Mouse (Mus musculus) fibroblast of lung, adult 2 months (primary cell): ENCODE data around the gene Ott.
"Not testable (repeated sequence)": the region's sequence is repeated elsewhere in the genome, so short reads cannot be mapped to it uniquely, and the experiment has no call there.

Experiments
- DNase-seq: peaks from one replicate; pipeline ENCODE4 v3.0.0-alpha.2; 2011; ENCODE audit warnings: low read depth

Ott gene

GRCm38 (mm10) chrX:149073982-149074381, at the start of gene Ott:
Ott (plus strand) TSS chrX:149074282.
- not testable (repeated sequence) for DNase-seq
